Mouse (Mus musculus) cerebellum, adult 18-20 months (tissue): ENCODE data around the gene Cfdp1.
A peak's percentile ranks its signal among the peaks of the same experiment; 100 is the strongest.

Experiments
- DNase-seq, 2 experiments: peaks; one replicate each; pipeline ENCODE4 v3.0.0; 2021

Gene Cfdp1

GRCm38 (mm10) chr8:111765616-111766015 is 88.5 kb downstream of the Cfdp1 start:
- no peak for DNase-seq

GRCm38 (mm10) chr8:111765096-111765495 is 89.0 kb downstream of the Cfdp1 start:
- no peak for DNase-seq

GRCm38 (mm10) chr8:111760708-111761107 is 93.4 kb downstream of the Cfdp1 start:
- DNase-seq = no peak

- DNase-seq = no peak
Measured at GRCm38 (mm10) chr8:111758817-111759216, 95.3 kb downstream of the Cfdp1 start.

GRCm38 (mm10) chr8:111757599-111757998 is 96.5 kb downstream of the Cfdp1 start:
- DNase-seq = no peak

- DNase-seq = no peak
Measured at GRCm38 (mm10) chr8:111754736-111755135, 99.4 kb downstream of the Cfdp1 start.

GRCm38 (mm10) chr8:111754088-111754487 is 100.0 kb downstream of the Cfdp1 start:
- no peak for DNase-seq

GRCm38 (mm10) chr8:111748766-111749165 is 105.3 kb downstream of the Cfdp1 start:
- no peak for DNase-seq

GRCm38 (mm10) chr8:111747866-111748649 is 106.0 kb downstream of the Cfdp1 start:
- no peak for DNase-seq

GRCm38 (mm10) chr8:111746582-111747465 is 107.3 kb downstream of the Cfdp1 start:
- no peak for DNase-seq

- peak; percentile 65 to 68 for DNase-seq
Measured at GRCm38 (mm10) chr8:111745591-111746418, 108.3 kb downstream of the Cfdp1 start.

- DNase-seq = no peak
Measured at GRCm38 (mm10) chr8:111745086-111745485, 109.0 kb downstream of the Cfdp1 start.

- peak; percentile 74 to 89 for DNase-seq
Measured at GRCm38 (mm10) chr8:111743792-111744696, 110.0 kb downstream of the Cfdp1 start, which contains the start of gene Bcar1. Gene Bcar1, minus strand, starts transcription at chr8:111743809.

- peak; percentile 37 to 46 for DNase-seq
Measured at GRCm38 (mm10) chr8:111743101-111743791, 110.8 kb downstream of the Cfdp1 start.

- DNase-seq = peak; percentile 74 to 79
Measured at GRCm38 (mm10) chr8:111742261-111743037, 111.6 kb downstream of the Cfdp1 start.

GRCm38 (mm10) chr8:111741556-111741955 is 112.5 kb downstream of the Cfdp1 start:
- DNase-seq = peak; percentile 34 to 42

- peak; percentile 36 to 42 for DNase-seq
Measured at GRCm38 (mm10) chr8:111740994-111741393, 113.1 kb downstream of the Cfdp1 start.

GRCm38 (mm10) chr8:111740301-111740711 is 113.8 kb downstream of the Cfdp1 start:
- DNase-seq = peak; percentile 22 to 33

GRCm38 (mm10) chr8:111739604-111740003 is 114.5 kb downstream of the Cfdp1 start:
- DNase-seq = peak in 1 of 2 experiments; percentile 28

GRCm38 (mm10) chr8:111738867-111739266 is 115.2 kb downstream of the Cfdp1 start:
- peak in 1 of 2 experiments; percentile 18 for DNase-seq
